Mouse (Mus musculus): ENCODE measurements around the gene Pdzrn3.
A peak's percentile ranks its signal among the peaks of the same experiment; 100 is the strongest.

The Pdzrn3 gene

GRCm38 (mm10) chr6:101377167-101377934 lies at the start of gene Pdzrn3:
Gene Pdzrn3, minus strand, starts transcription at chr6:101377897.
- DNase-seq (ENCODE audit: low spot score) = peak; percentile 78

- no peak for DNase-seq (ENCODE audit: low spot score)
These were observed 49.6 kb upstream of the Pdzrn3 start for GRCm38 (mm10) chr6:101427296-101427695.

- no peak for DNase-seq (ENCODE audit: low spot score)
These were observed 48.6 kb upstream of the Pdzrn3 start for GRCm38 (mm10) chr6:101426301-101426700.

GRCm38 (mm10) chr6:101422084-101422954 lies 44.6 kb upstream of the Pdzrn3 start:
- peak; percentile 32 for DNase-seq (ENCODE audit: low spot score)

- no peak for DNase-seq (ENCODE audit: low spot score)
These were observed 40.5 kb upstream of the Pdzrn3 start for GRCm38 (mm10) chr6:101418213-101418612.

GRCm38 (mm10) chr6:101411701-101412100 lies 34.0 kb upstream of the Pdzrn3 start:
- peak; percentile 73 for DNase-seq (ENCODE audit: low spot score)

- DNase-seq (ENCODE audit: low spot score) = no peak
These were observed 33.4 kb upstream of the Pdzrn3 start for GRCm38 (mm10) chr6:101411064-101411463.

GRCm38 (mm10) chr6:101396711-101397110 lies 19.0 kb upstream of the Pdzrn3 start:
- DNase-seq (ENCODE audit: low spot score) = no peak

GRCm38 (mm10) chr6:101395908-101396307 lies 18.2 kb upstream of the Pdzrn3 start:
- no peak for DNase-seq (ENCODE audit: low spot score)

- DNase-seq (ENCODE audit: low spot score) = no peak
These were observed 15.1 kb upstream of the Pdzrn3 start for GRCm38 (mm10) chr6:101392801-101393117.

- no peak for DNase-seq (ENCODE audit: low spot score)
These were observed 14.6 kb upstream of the Pdzrn3 start for GRCm38 (mm10) chr6:101392107-101392800.

GRCm38 (mm10) chr6:101385490-101385889 lies 7.8 kb upstream of the Pdzrn3 start:
- DNase-seq (ENCODE audit: low spot score) = no peak

- DNase-seq (ENCODE audit: low spot score) = no peak
These were observed 7.3 kb upstream of the Pdzrn3 start for GRCm38 (mm10) chr6:101384958-101385357.

GRCm38 (mm10) chr6:101384476-101384875 lies 6.8 kb upstream of the Pdzrn3 start:
- no peak for DNase-seq (ENCODE audit: low spot score)

GRCm38 (mm10) chr6:101382891-101383290 lies 5.2 kb upstream of the Pdzrn3 start:
- no peak for DNase-seq (ENCODE audit: low spot score)

- peak; percentile 64 for DNase-seq (ENCODE audit: low spot score)
These were observed 1.8 kb upstream of the Pdzrn3 start for GRCm38 (mm10) chr6:101379546-101379945.

- peak; percentile 89 for DNase-seq (ENCODE audit: low spot score)
These were observed 375 bp upstream of the Pdzrn3 start for GRCm38 (mm10) chr6:101377935-101378609.

GRCm38 (mm10) chr6:101376511-101377166 lies 1.1 kb downstream of the Pdzrn3 start:
- DNase-seq (ENCODE audit: low spot score) = no peak

GRCm38 (mm10) chr6:101376049-101376448 lies 1.6 kb downstream of the Pdzrn3 start:
- no peak for DNase-seq (ENCODE audit: low spot score)

- peak; percentile 72 for DNase-seq (ENCODE audit: low spot score)
These were observed 3.0 kb downstream of the Pdzrn3 start for GRCm38 (mm10) chr6:101374721-101375120.

- no peak for DNase-seq (ENCODE audit: low spot score)
These were observed 3.5 kb downstream of the Pdzrn3 start for GRCm38 (mm10) chr6:101374186-101374585.
